Mouse (Mus musculus): ENCODE data around the gene Pik3c2b.

DNA sequence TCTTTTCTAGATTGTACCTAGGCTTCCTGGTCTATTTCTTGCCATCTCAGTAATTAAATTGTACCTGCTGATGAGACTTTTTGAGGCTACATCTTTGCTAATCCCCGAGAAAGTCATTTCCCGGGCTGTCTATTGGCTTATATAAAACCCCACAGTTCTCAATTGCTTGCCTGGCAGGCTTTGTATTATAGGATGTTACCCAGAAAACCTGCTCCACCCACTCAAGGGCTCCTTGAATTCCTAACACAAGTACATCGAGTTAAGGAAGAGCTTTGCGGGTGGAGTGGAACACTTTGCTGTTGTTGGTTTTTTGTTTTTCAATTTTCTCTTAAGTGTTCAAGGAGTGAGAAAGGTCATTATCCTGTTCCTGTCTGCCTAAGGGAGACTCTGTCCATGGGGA is 43.9 kb downstream of the Pik3c2b start:
- TF ChIP-seq POLR2A (IDR thresholded peaks at IDR 0.05; ENCODE audit: insufficient read length, low read depth): no peak
- no peak for TF ChIP-seq MYOD1 (IDR thresholded peaks at IDR 0.05; ENCODE audit: control insufficient read depth in 1 of 3, insufficient read length in 2 of 3, low read depth in 2 of 3)
- no peak for TF ChIP-seq USF1 (IDR thresholded peaks at IDR 0.05; ENCODE audit: low read depth)
- no peak for TF ChIP-seq E2F4 (IDR thresholded peaks at IDR 0.05; ENCODE audit: insufficient read depth)
- no peak for TF ChIP-seq MAX (IDR thresholded peaks at IDR 0.05; ENCODE audit: low read depth)
- TF ChIP-seq POLR2AphosphoS2 (IDR thresholded peaks at IDR 0.05; ENCODE audit: insufficient read length, low read depth): no peak
- no peak for TF ChIP-seq CEBPB (IDR thresholded peaks at IDR 0.05; ENCODE audit: insufficient read depth, poor library complexity, severe bottlenecking)
- TF ChIP-seq SRF (IDR thresholded peaks at IDR 0.05; ENCODE audit: control insufficient read depth, insufficient read length, low read depth): no peak
- TF ChIP-seq MYOG (IDR thresholded peaks at IDR 0.05; ENCODE audit: control insufficient read depth in 1 of 3, insufficient read depth in 1 of 3, insufficient read length in 2 of 3, low read depth in 2 of 3): no peak
- TF ChIP-seq TCF3 (IDR thresholded peaks at IDR 0.05; ENCODE audit: insufficient read length, low read depth): no peak
- TF ChIP-seq TCF12 (IDR thresholded peaks at IDR 0.05; ENCODE audit: insufficient read depth, poor library complexity, severe bottlenecking): no peak
- no peak for TF ChIP-seq REST (IDR thresholded peaks at IDR 0.05; ENCODE audit: insufficient read depth, insufficient read length)

All from myocyte (in vitro differentiated cells).